ENCODE assay signal across 8 mouse cellular contexts in the genomic region with DNA sequence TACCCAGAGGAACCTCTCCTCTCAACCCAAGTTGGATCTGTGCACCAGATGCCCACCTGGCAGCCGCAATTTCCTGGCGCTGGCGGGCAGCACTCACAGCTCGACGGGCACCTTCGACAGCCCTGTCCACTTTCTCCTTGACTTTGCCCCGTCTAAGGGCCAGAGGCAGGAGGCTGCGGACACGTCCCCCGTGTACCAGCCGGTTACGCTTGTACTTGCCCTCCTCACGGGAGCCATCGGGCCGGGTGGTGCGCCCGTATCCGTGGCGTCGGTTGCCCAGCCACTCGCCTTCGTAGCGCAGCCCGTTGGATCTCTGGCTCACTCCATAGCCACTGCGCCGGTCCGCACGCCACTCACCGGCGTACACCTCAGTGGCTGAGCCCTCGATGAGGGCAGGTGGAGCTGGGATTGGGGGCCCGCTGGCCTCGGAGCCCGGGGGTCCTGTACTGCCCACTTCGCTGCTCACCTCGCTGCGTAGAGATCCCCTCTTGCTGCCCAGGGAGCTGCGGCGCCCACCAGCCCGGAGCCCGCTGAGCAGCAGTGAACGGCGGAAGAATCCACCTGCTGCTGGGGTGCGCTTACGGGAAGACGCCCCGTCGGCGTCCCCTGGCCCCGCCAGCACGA. TPM values are rescaled to one million over a fixed set of nuclear protein-coding genes. Genes with fewer than 3 reads are reported as not detected.
A peak's percentile ranks its signal among the peaks of the same experiment; 100 is the strongest.
DNase-seq lines count a peak whose midpoint lies in the region; ATAC-seq and TF ChIP-seq lines count a peak whose summit lies in the region.

No protein-coding gene starts in this region.

- peaks cover 71% of the 10 kb centered on the region for H3K27me3 ChIP-seq in lung, embryonic 14.5 days (ENCODE audit: insufficient read depth, low read length)
- peaks cover 77% of the 10 kb centered on the region for H3K27me3 ChIP-seq in hindbrain, embryonic 12.5 days
- H3K27me3 ChIP-seq in neural tube, embryonic 15.5 days (replicated peaks) = peaks cover 11% of the 10 kb centered on the region; the same call in 1 of the 2 replicates

- 57% methylated on average over 51 of the region's 51 CpGs for WGBS in lung, embryonic 14.5 days
- WGBS in lung, adult 2 months = 68% methylated on average over 51 of the region's 51 CpGs
- WGBS in hindbrain, embryonic 12.5 days = 70% methylated on average over 51 of the region's 51 CpGs
- 73% methylated on average over 51 of the region's 51 CpGs for WGBS in neural tube, embryonic 15.5 days

- TF ChIP-seq POLR2A in lung, adult 2 months (IDR thresholded peaks at IDR 0.05; ENCODE audit: borderline replicate concordance, extremely low read depth, low read depth, low read length) = no peak

- no peaks in the 10 kb centered on the region for H3K36me3 ChIP-seq in lung, embryonic 14.5 days (ENCODE audit: insufficient read depth)
- no peaks in the 10 kb centered on the region for H3K36me3 ChIP-seq in hindbrain, embryonic 12.5 days
- H3K36me3 ChIP-seq in neural tube, embryonic 15.5 days = peaks cover 7% of the 10 kb centered on the region

- no peak overlapping the region for H3K27ac ChIP-seq in lung, embryonic 14.5 days (ENCODE audit: low read depth)
- no peak overlapping the region for H3K27ac ChIP-seq in hindbrain, embryonic 12.5 days
- H3K27ac ChIP-seq in neural tube, embryonic 15.5 days (replicated peaks) = 0 out of 2 replicates have a peak overlapping the region, but pooled peaks have one; percentile 96

- peak overlapping the region; percentile 10; the same call in 1 of the 2 replicates for H3K4me2 ChIP-seq in lung, embryonic 14.5 days
- peak overlapping the region; percentile 99 for H3K4me2 ChIP-seq in hindbrain, embryonic 12.5 days (replicated peaks)
- peak overlapping the region; percentile 84 for H3K4me2 ChIP-seq in neural tube, embryonic 15.5 days

- peak; percentile 3 for DNase-seq in CD4-positive, CD25-positive, alpha-beta regulatory T cell, adult 2 months (ENCODE audit: low read depth, low spot score)
- DNase-seq in lung, embryonic 14.5 days = no peak
- no peak for DNase-seq in lung, adult 2 months
- DNase-seq in embryo, embryonic 10 days (ENCODE audit: low spot score) = no peak

- H3K9me3 ChIP-seq in lung, embryonic 14.5 days (ENCODE audit: low read depth, low read length) = no peaks in the 10 kb centered on the region
- no peaks in the 10 kb centered on the region for H3K9me3 ChIP-seq in hindbrain, embryonic 12.5 days (replicated peaks)
- no peaks in the 10 kb centered on the region for H3K9me3 ChIP-seq in neural tube, embryonic 15.5 days (replicated peaks)

- no peak for ATAC-seq in CD4-positive, CD25-positive, alpha-beta regulatory T cell, adult 4 months
- ATAC-seq in lung, embryonic 14.5 days (ENCODE audit: insufficient read depth) = no peak
- no peak for ATAC-seq in hindbrain, embryonic 12.5 days (ENCODE audit: low FRiP score)
- ATAC-seq in neural tube, embryonic 15.5 days (ENCODE audit: low FRiP score) = no peak
- ATAC-seq in inflammation-experienced regulatory T-cells, adult 6 months = no peak

- peaks cover 5% of the 10 kb centered on the region; the same call in 1 of the 2 replicates for H3K4me1 ChIP-seq in lung, embryonic 14.5 days (ENCODE audit: insufficient read depth)
- peaks cover 4% of the 10 kb centered on the region; the same call in 1 of the 2 replicates for H3K4me1 ChIP-seq in lung, adult 2 months (ENCODE audit: control insufficient read depth, insufficient read depth, low read length)
- H3K4me1 ChIP-seq in hindbrain, embryonic 12.5 days = peaks cover 51% of the 10 kb centered on the region
- H3K4me1 ChIP-seq in neural tube, embryonic 15.5 days = peaks cover 73% of the 10 kb centered on the region

- H3K4me3 ChIP-seq in lung, embryonic 14.5 days (ENCODE audit: low read depth, low read length) = no peak overlapping the region
- no peak overlapping the region for H3K4me3 ChIP-seq in lung, adult 2 months (replicated peaks; ENCODE audit: extremely low read depth, low read depth, low read length)
- H3K4me3 ChIP-seq in hindbrain, embryonic 12.5 days = peak overlapping the region; percentile 77
- peak overlapping the region; percentile 78 for H3K4me3 ChIP-seq in neural tube, embryonic 15.5 days (replicated peaks)

- no peak for TF ChIP-seq CTCF in lung, embryonic 14.5 days (IDR thresholded peaks at IDR 0.05; ENCODE audit: low read depth)
- TF ChIP-seq CTCF in lung, adult 2 months (IDR thresholded peaks at IDR 0.05; ENCODE audit: insufficient read depth, low read length) = no peak

- H3K9ac ChIP-seq in lung, embryonic 14.5 days = no peak overlapping the region
- no peak overlapping the region; the same call in 1 of the 2 replicates for H3K9ac ChIP-seq in hindbrain, embryonic 12.5 days
- peak overlapping the region; percentile 17; the same call in 1 of the 2 replicates for H3K9ac ChIP-seq in neural tube, embryonic 15.5 days (replicated peaks)

RNA-seq across cellular contexts. Expression of a gene that starts 3.3 kb away (rescaled TPM):
- not detected for polyA plus RNA-seq in CD4-positive, CD25-positive, alpha-beta regulatory T cell, adult 4 months (2017; shearing (Covaris generic))
- polyA plus RNA-seq in lung, embryonic 14.5 days (2014; fragmentation: Nextera tagmentation; extraction: Ambion mirVana) = 0.16 and 0.37 TPM in 2 replicates
- 0.32 and 0.43 TPM in 2 replicates for polyA plus RNA-seq in lung, adult 2 months (2012; rRNA removed)
- polyA plus RNA-seq in hindbrain, embryonic 12.5 days (2016; fragmentation: Nextera tagmentation; extraction: Ambion mirVana) = 10.5 and 11.5 TPM in 2 replicates
- 30.6 and 37.0 TPM in 2 replicates for polyA plus RNA-seq in neural tube, embryonic 15.5 days (2015; fragmentation: Nextera tagmentation; extraction: Ambion mirVana)
- not detected for polyA plus RNA-seq in inflammation-experienced regulatory T-cells, adult 6 months (2017; shearing (Covaris generic))

RNA-seq across cellular contexts. Expression of a gene that starts 7.1 kb away (rescaled TPM):
- polyA plus RNA-seq in CD4-positive, CD25-positive, alpha-beta regulatory T cell, adult 4 months (2017; shearing (Covaris generic)) = 100 to 1,000 TPM; 110 to 194 TPM
- 14.7 and 16.3 TPM in 2 replicates for polyA plus RNA-seq in lung, embryonic 14.5 days (2014; fragmentation: Nextera tagmentation; extraction: Ambion mirVana)
- 23.8 and 30.8 TPM in 2 replicates for polyA plus RNA-seq in lung, adult 2 months (2012; rRNA removed)
- 9.4 and 10.1 TPM in 2 replicates for polyA plus RNA-seq in hindbrain, embryonic 12.5 days (2016; fragmentation: Nextera tagmentation; extraction: Ambion mirVana)
- polyA plus RNA-seq in neural tube, embryonic 15.5 days (2015; fragmentation: Nextera tagmentation; extraction: Ambion mirVana) = 6.2 and 12.4 TPM in 2 replicates
- 100 to 1,000 TPM; 103 to 111 (median 110) TPM for polyA plus RNA-seq in inflammation-experienced regulatory T-cells, adult 6 months (2017; shearing (Covaris generic))

RNA-seq across cellular contexts. Expression of a gene that starts 18.9 kb away (rescaled TPM):
- polyA plus RNA-seq in CD4-positive, CD25-positive, alpha-beta regulatory T cell, adult 4 months (2017; shearing (Covaris generic)) = 10 to 100 TPM; 11.6 to 17.9 TPM
- polyA plus RNA-seq in lung, embryonic 14.5 days (2014; fragmentation: Nextera tagmentation; extraction: Ambion mirVana) = 19.2 and 20.1 TPM in 2 replicates
- 5.2 and 9.2 TPM in 2 replicates for polyA plus RNA-seq in lung, adult 2 months (2012; rRNA removed)
- polyA plus RNA-seq in hindbrain, embryonic 12.5 days (2016; fragmentation: Nextera tagmentation; extraction: Ambion mirVana) = 27.3 and 27.7 TPM in 2 replicates
- polyA plus RNA-seq in neural tube, embryonic 15.5 days (2015; fragmentation: Nextera tagmentation; extraction: Ambion mirVana) = 27.9 and 31.6 TPM in 2 replicates
- 10 to 100 TPM in 1 of 3 experiments, 1 to 10 TPM in 2; 7.8 to 12.1 (median 9.3) TPM for polyA plus RNA-seq in inflammation-experienced regulatory T-cells, adult 6 months (2017; shearing (Covaris generic))

RNA-seq across cellular contexts. Expression of a gene that starts 21.3 kb away (rescaled TPM):
- polyA plus RNA-seq in CD4-positive, CD25-positive, alpha-beta regulatory T cell, adult 4 months (2017; shearing (Covaris generic)) = 1 to 10 TPM; 4.2 to 4.6 TPM
- polyA plus RNA-seq in lung, embryonic 14.5 days (2014; fragmentation: Nextera tagmentation; extraction: Ambion mirVana) = 3.4 and 3.5 TPM in 2 replicates
- polyA plus RNA-seq in lung, adult 2 months (2012; rRNA removed) = 1.7 and 2.3 TPM in 2 replicates
- polyA plus RNA-seq in hindbrain, embryonic 12.5 days (2016; fragmentation: Nextera tagmentation; extraction: Ambion mirVana) = 30.9 and 33.1 TPM in 2 replicates
- 20.3 and 24.5 TPM in 2 replicates for polyA plus RNA-seq in neural tube, embryonic 15.5 days (2015; fragmentation: Nextera tagmentation; extraction: Ambion mirVana)
- polyA plus RNA-seq in inflammation-experienced regulatory T-cells, adult 6 months (2017; shearing (Covaris generic)) = 1 to 10 TPM; 4.1 to 4.9 (median 4.2) TPM

Comparison
In these comparisons a context has a peak if more than half of its experiments do, and no peak if none do; other contexts are left out.
1. H3K4me2 ChIP-seq: peak in every context shown above with its lines; median percentile 99 in hindbrain, embryonic 12.5 days; 84 in neural tube, embryonic 15.5 days; 10 in lung, embryonic 14.5 days.
2. H3K4me3 ChIP-seq: peak in hindbrain, embryonic 12.5 days (single experiment) and neural tube, embryonic 15.5 days (single experiment); none in lung, embryonic 14.5 days (single experiment) and lung, adult 2 months (single experiment).